Mouse (Mus musculus): ENCODE measurements around the gene Gkap1.

Gkap1 gene

DNA sequence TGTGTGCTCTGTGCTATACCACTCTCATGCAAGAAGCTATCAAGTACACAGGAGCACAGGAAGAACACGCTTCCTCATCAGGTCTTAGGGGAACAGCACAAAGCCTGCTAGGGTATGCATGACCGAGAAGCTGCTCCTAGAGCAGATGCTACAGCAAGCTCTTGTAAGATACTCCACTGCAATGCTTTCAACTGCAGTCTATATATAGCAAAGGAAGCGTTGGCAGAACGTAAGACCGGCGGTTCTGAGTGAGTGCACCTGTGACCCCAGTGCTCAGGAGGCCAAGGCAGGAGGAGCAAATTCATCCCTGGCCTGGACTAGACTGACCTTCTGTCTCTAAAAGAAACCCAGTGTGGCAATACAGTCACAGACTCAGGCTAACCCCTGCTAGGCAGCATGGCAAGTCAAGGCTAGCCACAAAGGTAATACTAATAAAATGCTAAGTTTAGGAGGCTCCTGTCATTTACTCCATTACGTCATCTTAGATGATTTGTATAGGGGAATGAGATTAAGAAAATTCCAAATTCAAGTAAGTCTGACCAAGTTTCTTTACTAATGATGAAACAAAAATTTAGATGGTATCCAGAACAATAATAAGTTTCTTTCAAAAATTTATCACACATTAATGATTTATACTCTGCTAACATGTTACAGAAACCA, 77.4 kb downstream of the Gkap1 start:
- DNase-seq (ENCODE audit: low spot score), result no peak

- no peak for DNase-seq (ENCODE audit: low spot score)
Measured at GRCm38 (mm10) chr13:58197211-58197610, 78.3 kb downstream of the Gkap1 start.

DNA sequence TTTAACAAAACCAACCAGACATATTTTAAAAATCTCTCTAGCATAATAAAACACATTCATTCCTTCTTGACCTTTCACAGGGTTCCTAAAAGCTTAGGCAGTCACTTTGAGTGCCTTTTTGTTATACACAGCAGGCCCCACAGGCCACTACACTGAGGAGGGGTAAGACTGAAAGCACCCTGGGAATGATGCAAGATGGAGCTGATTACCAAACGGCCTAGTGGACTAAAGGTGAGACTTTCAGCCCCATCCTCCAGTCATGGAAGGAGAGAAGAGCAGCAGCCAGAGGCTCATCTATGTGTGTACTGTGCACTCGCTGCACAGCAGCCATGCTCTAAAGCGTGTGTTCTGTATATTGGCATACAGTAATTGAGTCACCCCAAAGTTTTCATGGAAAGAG, 80.6 kb downstream of the Gkap1 start:
- no peak for DNase-seq (ENCODE audit: low spot score)

GRCm38 (mm10) chr13:58193221-58193620, 82.3 kb downstream of the Gkap1 start:
- no peak for DNase-seq (ENCODE audit: low spot score)

GRCm38 (mm10) chr13:58192146-58192545, 83.4 kb downstream of the Gkap1 start:
- DNase-seq (ENCODE audit: low spot score), result no peak

DNA sequence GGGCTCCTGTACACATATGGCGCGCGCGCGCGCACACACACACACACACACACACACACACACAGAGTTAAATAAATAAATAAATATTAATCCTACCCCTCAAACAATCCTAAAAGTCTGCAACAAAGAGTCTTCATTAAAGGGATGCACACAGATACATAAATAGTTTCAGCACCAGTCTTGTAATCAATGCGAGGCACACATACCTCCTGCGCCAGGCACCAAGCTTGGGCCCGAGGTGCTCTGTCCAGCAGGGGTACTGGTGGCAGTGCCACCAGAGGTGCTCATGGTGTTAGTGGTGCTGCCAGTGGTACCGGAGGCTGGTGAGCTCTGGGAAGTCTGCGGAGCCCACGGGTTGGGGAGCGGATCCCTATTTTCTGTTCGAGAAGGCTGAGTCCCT, 84.0 kb downstream of the Gkap1 start:
- no peak for DNase-seq (ENCODE audit: low spot score)

- peak; percentile 36 for DNase-seq (ENCODE audit: low spot score)
Measured at GRCm38 (mm10) chr13:58189473-58189872, 86.0 kb downstream of the Gkap1 start.

DNA sequence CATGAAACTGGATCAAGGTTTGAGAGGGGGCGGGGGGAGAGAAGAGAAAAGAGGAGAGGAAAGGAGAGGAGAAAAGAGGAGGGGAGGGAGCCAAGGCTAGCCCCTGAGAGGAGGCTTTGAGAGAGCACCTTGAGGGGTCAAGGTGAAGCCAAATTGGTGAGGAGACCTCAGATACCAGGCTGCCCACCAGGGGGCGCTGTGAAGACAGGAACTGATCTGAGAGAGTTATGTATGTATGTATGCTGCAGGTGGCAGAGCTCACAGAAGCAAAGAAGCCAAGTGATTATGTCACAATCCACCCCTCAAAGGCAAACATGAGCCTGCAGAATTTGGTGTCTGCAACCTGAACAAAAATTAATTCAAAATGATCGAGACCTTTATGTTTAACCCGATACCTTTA, 87.1 kb downstream of the Gkap1 start:
- DNase-seq (ENCODE audit: low spot score), result peak; percentile 82

DNA sequence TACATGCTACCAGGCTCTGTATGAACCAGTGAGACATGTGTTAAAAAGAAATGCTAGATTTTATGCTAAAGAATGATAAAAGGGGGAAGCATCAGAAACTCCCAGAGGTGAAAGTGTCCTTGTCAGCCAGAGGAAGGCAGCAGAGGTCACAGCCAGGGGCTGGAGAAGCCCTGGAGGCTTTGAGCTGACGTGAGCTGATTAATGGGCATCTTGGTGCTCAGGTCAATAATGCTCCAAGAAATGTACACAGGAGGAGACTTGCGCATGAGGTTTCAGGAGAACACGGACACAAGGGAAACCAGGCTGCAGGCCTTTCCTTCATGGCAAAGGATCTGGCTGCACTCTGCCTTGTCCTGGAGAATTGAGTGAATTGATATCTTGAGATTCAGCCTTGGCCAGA, 87.7 kb downstream of the Gkap1 start:
- DNase-seq (ENCODE audit: low spot score), result no peak

GRCm38 (mm10) chr13:58186281-58186680, 89.2 kb downstream of the Gkap1 start:
- no peak for DNase-seq (ENCODE audit: low spot score)

GRCm38 (mm10) chr13:58184111-58184510, 91.4 kb downstream of the Gkap1 start:
- no peak for DNase-seq (ENCODE audit: low spot score)

All from left cerebral cortex, adult 11 months (tissue).